Mouse (Mus musculus) CD4-positive naive resting alpha-beta T cell, adult 76 days (primary cell): Measurements from ENCODE around the gene Maged2. TPM values are rescaled to one million over a fixed set of nuclear protein-coding genes. Genes with fewer than 3 reads are reported as not detected.

Source experiments
- total RNA-seq: library from RNA; stranded (reverse); gene quantifications from one replicate; pipeline ENCODE4 v1.2.4, GENCODE M21; 2023

Gene Maged2
- total RNA-seq, result 1.1 TPM

GRCm38 (mm10) chrX:150814139-150814469, at the start of gene Maged2:
Maged2 (minus strand) TSS chrX:150814345.

Other genes starting within 250 kb of the Maged2 start
- gene Pfkfb1, start 226.1 kb downstream of the Maged2 start, total RNA-seq, result 4.8 TPM
- gene Apex2, start 224.5 kb downstream of the Maged2 start, total RNA-seq, result 17.6 TPM
- gene Tro, start 156.8 kb downstream of the Maged2 start, total RNA-seq, result not detected
- gene Gnl3l, start 203.0 kb upstream of the Maged2 start, total RNA-seq, result 53.5 TPM
- gene Fgd1, start 231.8 kb upstream of the Maged2 start, total RNA-seq, result not detected